In the genomic region with DNA sequence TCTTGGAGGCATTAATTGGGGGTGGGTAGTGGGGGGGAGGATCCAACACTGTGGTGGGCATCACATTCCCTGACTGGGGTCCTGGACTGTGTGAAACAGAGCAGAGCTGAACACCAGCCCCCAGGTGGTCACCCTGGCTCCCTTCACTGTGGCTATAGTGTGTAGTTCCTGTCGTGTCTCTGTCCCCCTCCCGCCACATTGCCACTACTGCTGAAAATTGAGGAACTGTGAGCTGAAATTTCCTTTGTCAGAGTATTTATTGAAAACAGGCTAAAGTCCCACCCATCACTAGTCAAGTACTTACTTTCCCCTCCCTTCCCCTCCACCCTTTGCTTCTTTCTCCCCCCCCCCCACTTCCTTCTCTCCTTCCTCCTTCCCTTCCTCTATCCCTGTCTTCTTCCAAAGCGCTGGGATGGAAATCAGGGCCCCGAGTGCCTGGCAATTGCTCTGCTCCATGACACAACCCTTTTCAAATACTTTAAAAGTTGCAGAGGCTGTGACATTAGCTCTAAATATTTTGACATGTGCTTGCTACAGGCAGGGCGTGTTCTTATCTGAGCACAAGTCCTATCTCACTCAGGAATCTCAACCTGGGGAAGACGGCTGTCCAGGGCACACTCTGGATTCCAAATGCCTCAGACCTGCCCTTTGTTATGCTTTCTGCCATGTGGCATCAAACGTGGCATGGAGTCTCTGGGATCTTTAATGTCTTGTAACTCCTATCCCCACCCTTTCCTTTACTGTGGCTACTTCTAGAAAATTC, we compare ENCODE assay signal across 19 mouse cellular contexts. TPM values are rescaled to one million over a fixed set of nuclear protein-coding genes. Genes with fewer than 3 reads are reported as not detected.
A peak's percentile ranks its signal among the peaks of the same experiment; 100 is the strongest.
DNase-seq lines count a peak whose midpoint lies in the region; TF ChIP-seq lines count a peak whose summit lies in the region.
"Had no signal": no experiment of that assay in that cellular context is flagged by ENCODE, and none has a peak within 500 bp of the region (broad histone marks: within the 10 kb centered on the region; RNA-seq: fewer than 3 reads in every experiment).

No protein-coding gene starts in this region.

- H3K9me3 ChIP-seq in CH12.LX (replicated peaks; ENCODE audit: low read length) (peaks cover 11% of the 10 kb centered on the region), MEL (replicated peaks; ENCODE audit: insufficient read depth, low read length) (no peaks in the 10 kb centered on the region)
- H3K9me3 ChIP-seq: embryonic facial prominence, embryonic 10.5 days; embryonic facial prominence, embryonic 12.5 days; forebrain, embryonic 13.5 days; forebrain, embryonic 15.5 days had no signal

- TF ChIP-seq POLR2A in spleen, adult 2 months (IDR thresholded peaks at IDR 0.05; ENCODE audit: low read depth, low read length) = no peak
- TF ChIP-seq POLR2A in CH12.LX (IDR thresholded peaks at IDR 0.05; ENCODE audit: low read depth, low read length) (no peak), MEL (IDR thresholded peaks at IDR 0.05; ENCODE audit: control insufficient read depth in 1 of 2, insufficient read depth in 1 of 2, low read depth in 1 of 2, low read length in 2 of 2, poor library complexity in 1 of 2) (no peak)

- in situ Hi-C loops in CH12.LX (cut with MboI; ENCODE audit: low pct_ligation_motif_present, low pct_unique_long_range_greater_than_20kb, low sequenced_read_pairs) = loop anchor here (5.0 kb wide), 2 partner anchors 281 to 401 kb away; no protein-coding TSS in a partner anchor

- H3K9ac ChIP-seq in CH12.LX (ENCODE audit: insufficient read depth, low read depth) (no peak overlapping the region), MEL (ENCODE audit: control insufficient read depth, low read depth, low read length, poor library complexity, severe bottlenecking) (peak overlapping the region; percentile 40)
- H3K9ac ChIP-seq: embryonic facial prominence, embryonic 12.5 days; forebrain, embryonic 13.5 days; forebrain, embryonic 15.5 days; forebrain, postnatal 0 days had no signal

- no peak for TF ChIP-seq CTCF in spleen, adult 2 months (IDR thresholded peaks at IDR 0.05; ENCODE audit: extremely low read depth, insufficient read depth, insufficient read length, insufficient replicate concordance)
- TF ChIP-seq CTCF in CH12.LX (conservative IDR thresholded peaks at IDR 0.05 in 1 of 2, IDR thresholded peaks at IDR 0.05 in 1 of 2; ENCODE audit: low read depth in 2 of 2, low read length in 2 of 2) = no peak
- no peak for TF ChIP-seq CTCF in MEL (IDR thresholded peaks at IDR 0.05 in 2 of 3, conservative IDR thresholded peaks at IDR 0.05 in 1 of 3; ENCODE audit: control insufficient read depth in 1 of 3, insufficient read depth in 1 of 3, low read depth in 2 of 3, low read length in 3 of 3, poor library complexity in 1 of 3, severe bottlenecking in 1 of 3)

- no peak overlapping the region for H3K4me2 ChIP-seq in CH12.LX (ENCODE audit: insufficient read depth, low read depth, poor library complexity, severe bottlenecking)
- H3K4me2 ChIP-seq: embryonic facial prominence, embryonic 12.5 days; forebrain, embryonic 13.5 days; forebrain, embryonic 15.5 days had no signal

- intact Hi-C loops in left cerebral cortex, postnatal 36 days (cut with DNase I) = loop anchor here (5.0 kb wide), 1 partner anchor 466 kb away; a partner anchor contains a TSS

- 40% methylated on average over 7 of the region's 7 CpGs for WGBS in spleen, adult 2 months

- H3K27ac ChIP-seq in spleen, adult 2 months (ENCODE audit: insufficient read depth, low read length) = peak overlapping the region; percentile 65
- no peak overlapping the region for H3K27ac ChIP-seq in CH12.LX (ENCODE audit: insufficient read depth, low read depth)
- H3K27ac ChIP-seq in MEL (ENCODE audit: control insufficient read depth, low read depth, low read length) = peak overlapping the region; percentile 60
- H3K27ac ChIP-seq: embryonic facial prominence, embryonic 10.5 days; embryonic facial prominence, embryonic 12.5 days; forebrain, embryonic 13.5 days; forebrain, embryonic 15.5 days had no signal

- H3K79me2 ChIP-seq in CH12.LX (replicated peaks; ENCODE audit: control insufficient read depth, extremely low read depth, insufficient read depth, poor library complexity, severe bottlenecking) = 0 out of 2 replicates have a peak, but pooled peaks cover 12% of the 10 kb centered on the region
- peaks cover 14% of the 10 kb centered on the region for H3K79me2 ChIP-seq in MEL (ENCODE audit: control insufficient read depth, insufficient read depth, low read length, poor library complexity)

- peak; percentile 35 to 55 for DNase-seq in spleen, adult 2 months (ENCODE audit: low read depth in 1 of 2, low spot score in 2 of 2)
- no peak for DNase-seq in spleen, adult 12 weeks (ENCODE audit: low spot score)
- peak; percentile 28 for DNase-seq in CH12.LX (ENCODE audit: extremely low read depth)
- peak; percentile 55 for DNase-seq in MEL (ENCODE audit: low read depth, low spot score)
- DNase-seq in adrenal gland, adult 8-10 months = no peak
- no peak for DNase-seq in left cerebral cortex, postnatal 36 days (ENCODE audit: low spot score in 2 of 2)
- DNase-seq: adrenal gland, adult 2 months; adrenal gland, postnatal 14 days; adrenal gland, postnatal 36 days; cerebellum, adult 11-12 months; cerebellum, adult 2 months; cerebellum, adult 9-10 months; cerebellum, postnatal 25 days; forebrain, postnatal 0 days had no signal

- dilution Hi-C loops in CH12.LX (cut with MboI; ENCODE audit: extremely low pct_ligation_motif_present, extremely low pct_unique_long_range_greater_than_20kb, low sequenced_read_pairs) = no loop called here

- TF ChIP-seq EP300 in CH12.LX (IDR thresholded peaks at IDR 0.05; ENCODE audit: low read length) = no peak
- TF ChIP-seq EP300 in MEL (IDR thresholded peaks at IDR 0.05; ENCODE audit: low read depth in 1 of 2, low read length in 2 of 2) = 0 out of 4 replicates have a peak, but pooled peaks of 1 of the 2 experiments have one; percentile 7

- H3K36me3 ChIP-seq in spleen, adult 2 months (ENCODE audit: control insufficient read depth, insufficient read depth, low read length) = no peaks in the 10 kb centered on the region
- peaks cover 0 to 6% of the 10 kb centered on the region in 2 experiments for H3K36me3 ChIP-seq in CH12.LX (replicated peaks in 1 of 2; ENCODE audit: control insufficient read depth in 1 of 2, insufficient read depth in 1 of 2, low read length in 1 of 2)
- peaks cover 0 to 13% of the 10 kb centered on the region in 2 experiments; a peak in 2 of 4 replicates for H3K36me3 ChIP-seq in MEL (ENCODE audit: control insufficient read depth in 1 of 2, insufficient read depth in 2 of 2, low read length in 2 of 2)
- H3K36me3 ChIP-seq: embryonic facial prominence, embryonic 12.5 days; forebrain, embryonic 15.5 days had no signal

- peaks cover 10% of the 10 kb centered on the region for H3K27me3 ChIP-seq in spleen, adult 2 months (ENCODE audit: control insufficient read depth, insufficient read depth, low read length)
- peaks cover 6% of the 10 kb centered on the region for H3K27me3 ChIP-seq in CH12.LX (replicated peaks)
- no peaks in the 10 kb centered on the region for H3K27me3 ChIP-seq in MEL (ENCODE audit: control insufficient read depth in 1 of 2, insufficient read depth in 2 of 2, low read length in 2 of 2)

- TF ChIP-seq RAD21 in CH12.LX (IDR thresholded peaks at IDR 0.05; ENCODE audit: low read depth, low read length) = no peak
- TF ChIP-seq RAD21 in MEL (IDR thresholded peaks at IDR 0.05; ENCODE audit: low read depth, low read length) = no peak

- H3K4me1 ChIP-seq in spleen, adult 2 months (ENCODE audit: control insufficient read depth, insufficient read depth, insufficient read length) = peaks cover 11% of the 10 kb centered on the region
- peaks cover 9 to 34% of the 10 kb centered on the region in 2 experiments for H3K4me1 ChIP-seq in CH12.LX (ENCODE audit: control insufficient read depth in 1 of 2, insufficient read depth in 2 of 2)
- H3K4me1 ChIP-seq in MEL (ENCODE audit: control insufficient read depth in 1 of 2, insufficient read depth in 2 of 2, low read length in 2 of 2) = peaks cover 3 to 21% of the 10 kb centered on the region in 2 experiments; a peak in 3 of 4 replicates

- no peak overlapping the region for H3K4me3 ChIP-seq in spleen, adult 2 months (ENCODE audit: extremely low read depth, insufficient read depth, insufficient read length)
- H3K4me3 ChIP-seq in CH12.LX (replicated peaks in 1 of 3; ENCODE audit: low read depth in 2 of 3, low read length in 2 of 3, poor library complexity in 1 of 3) (no peak overlapping the region), MEL (ENCODE audit: control insufficient read depth in 1 of 2, insufficient read depth in 1 of 2, low read depth in 2 of 2, low read length in 2 of 2) (no peak overlapping the region; a peak in 1 of 4 replicates)
- H3K4me3 ChIP-seq: embryonic facial prominence, embryonic 10.5 days; embryonic facial prominence, embryonic 12.5 days; forebrain, embryonic 13.5 days; forebrain, embryonic 15.5 days had no signal

RNA-seq across cellular contexts. Expression of a gene that starts 3.1 kb away (rescaled TPM):
- 33.6 and 39.9 TPM in 2 replicates for polyA plus RNA-seq in spleen, adult 2 months (2012; rRNA removed)
- total RNA-seq in CH12.LX (2012; rRNA removed) = 34.7 and 36.4 TPM in 2 replicates
- 30.1 and 30.7 TPM in 2 replicates for total RNA-seq in CH12.LX (2014; rRNA removed)
- 23.1 and 27.1 TPM in 2 replicates for polyA plus RNA-seq in CH12.LX (2012; ENCODE audit: insufficient read length, low read depth)
- total RNA-seq in MEL (2012; rRNA removed) = 46.1 and 49.8 TPM in 2 replicates
- polyA plus RNA-seq in MEL (2012; ENCODE audit: insufficient read depth in 1 of 2, insufficient read length in 2 of 2, low read depth in 1 of 2, low replicate concordance in 2 of 2, missing spikeins in 1 of 2) = 10 to 100 TPM in 1 of 2 experiments, not detected in 1; 62.6 TPM
- total RNA-seq in adrenal gland, adult 8-10 months (2022) = 10 to 100 TPM; 35.0 to 59.1 (median 47.1) TPM
- total RNA-seq in left cerebral cortex, postnatal 36 days (2021) = 10 to 100 TPM; 39.1 to 41.1 TPM

RNA-seq across cellular contexts. Expression of a gene that starts 4.6 kb away (rescaled TPM):
- 0.12 and 0.22 TPM in 2 replicates for polyA plus RNA-seq in spleen, adult 2 months (2012; rRNA removed)
- total RNA-seq in CH12.LX (2012; rRNA removed) = not detected in 2 replicates
- total RNA-seq in CH12.LX (2014; rRNA removed) = not detected in 2 replicates
- not detected in 2 replicates for polyA plus RNA-seq in CH12.LX (2012; ENCODE audit: insufficient read length, low read depth)
- total RNA-seq in MEL (2012; rRNA removed) = 15.4 and 19.2 TPM in 2 replicates
- polyA plus RNA-seq in MEL (2012; ENCODE audit: insufficient read depth in 1 of 2, insufficient read length in 2 of 2, low read depth in 1 of 2, low replicate concordance in 2 of 2, missing spikeins in 1 of 2) = 10 to 100 TPM in 1 of 2 experiments, not detected in 1; 13.6 TPM
- 1 to 10 TPM; 3.9 to 5.9 (median 5.1) TPM for total RNA-seq in adrenal gland, adult 8-10 months (2022)
- 1 to 10 TPM; 1.2 to 3.1 TPM for total RNA-seq in left cerebral cortex, postnatal 36 days (2021)
- total RNA-seq: G1E had no signal

RNA-seq across cellular contexts. Expression of a gene that starts 16.4 kb away (rescaled TPM):
- polyA plus RNA-seq in spleen, adult 2 months (2012; rRNA removed) = not detected in 2 replicates
- total RNA-seq in CH12.LX (2012; rRNA removed) (0.04 TPM in 1 of 2 replicates, not detected in the other), CH12.LX (2014; rRNA removed) (not detected in 2 replicates), MEL (2012; rRNA removed) (0.12 and 0.13 TPM in 2 replicates)
- polyA plus RNA-seq in CH12.LX (2012; ENCODE audit: insufficient read length, low read depth) (not detected in 2 replicates), MEL (2012; ENCODE audit: insufficient read depth in 1 of 2, insufficient read length in 2 of 2, low read depth in 1 of 2, low replicate concordance in 2 of 2, missing spikeins in 1 of 2) (under 1 TPM in 1 of 2 experiments, not detected in 1; 0.07 TPM)
- under 1 TPM; 0.24 to 0.78 (median 0.54) TPM for total RNA-seq in adrenal gland, adult 8-10 months (2022)
- under 1 TPM in 1 of 2 experiments, not detected in 1; 0.29 TPM for total RNA-seq in left cerebral cortex, postnatal 36 days (2021)
- total RNA-seq: G1E had no signal
- polyA plus RNA-seq: cerebellum, adult 2 months; forebrain, postnatal 0 days; G1E had no signal

RNA-seq across cellular contexts. Expression of a gene that starts 27.1 kb away (rescaled TPM):
- polyA plus RNA-seq in spleen, adult 2 months (2012; rRNA removed) = 1.8 and 3.7 TPM in 2 replicates
- total RNA-seq in CH12.LX (2012; rRNA removed) = not detected in 2 replicates
- total RNA-seq in CH12.LX (2014; rRNA removed) = not detected in 2 replicates
- polyA plus RNA-seq in CH12.LX (2012; ENCODE audit: insufficient read length, low read depth) = not detected in 2 replicates
- total RNA-seq in MEL (2012; rRNA removed) = not detected in 2 replicates
- not detected for polyA plus RNA-seq in MEL (2012; ENCODE audit: insufficient read depth in 1 of 2, insufficient read length in 2 of 2, low read depth in 1 of 2, low replicate concordance in 2 of 2, missing spikeins in 1 of 2)
- under 1 TPM; 0.17 to 0.46 (median 0.29) TPM for total RNA-seq in adrenal gland, adult 8-10 months (2022)
- total RNA-seq in left cerebral cortex, postnatal 36 days (2021) = under 1 TPM; 0.70 to 0.94 TPM
- polyA plus RNA-seq: G1E had no signal

Comparison
In these comparisons a context has a peak if more than half of its experiments do, and no peak if none do; other contexts are left out.
1. DNase-seq: peak in spleen, adult 2 months (2 of 2), CH12.LX (single experiment) and MEL (single experiment); none in spleen, adult 12 weeks (single experiment), adrenal gland, adult 8-10 months (single experiment) and left cerebral cortex, postnatal 36 days (0 of 2).